Mouse (Mus musculus): Measurements from ENCODE around the gene Adamtsl3.

Adamtsl3 gene

DNA sequence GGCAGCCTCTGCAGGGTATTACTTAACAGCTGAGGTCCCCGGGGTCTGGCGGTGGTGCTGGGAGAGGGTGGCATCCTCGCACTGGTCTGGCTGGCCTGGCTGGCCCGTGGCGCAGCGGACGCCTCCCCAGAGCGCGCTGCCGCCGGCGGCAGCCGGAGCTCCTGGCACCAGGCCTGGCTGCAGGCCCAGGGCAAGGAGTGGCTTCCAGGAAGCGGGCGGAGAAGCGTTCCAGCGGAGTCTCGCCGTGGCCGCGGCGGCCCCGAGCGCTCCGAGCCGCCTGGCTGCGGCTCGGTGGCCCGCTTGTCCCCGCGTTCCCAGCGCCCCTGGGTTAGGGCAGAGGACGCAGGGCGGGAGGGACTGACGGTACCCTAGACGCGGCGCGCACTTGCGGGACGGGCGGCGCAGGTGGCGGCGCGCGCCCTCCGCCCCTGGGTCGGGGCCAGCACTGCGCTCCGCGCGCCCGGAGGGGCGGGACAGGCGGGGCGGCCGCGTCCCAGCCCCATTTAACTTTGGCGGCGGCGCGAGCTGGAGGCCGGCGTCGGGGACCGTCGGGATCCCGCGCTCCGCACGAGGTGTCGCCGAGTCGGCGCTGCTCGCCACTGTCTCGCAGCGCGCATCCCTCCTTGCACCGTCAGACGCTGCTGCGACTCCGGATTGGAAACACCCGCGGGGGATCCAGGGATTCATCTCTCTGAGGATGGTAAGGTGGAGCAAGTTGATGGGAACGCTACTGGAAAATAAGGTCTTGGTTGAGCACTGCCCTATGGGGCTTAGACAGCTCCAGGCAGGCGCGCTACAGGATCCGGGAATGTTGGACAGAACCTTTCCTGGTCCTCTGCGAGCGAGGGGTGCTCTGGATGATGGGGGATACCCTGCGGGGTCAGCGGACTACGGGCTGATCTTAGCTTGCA, at the start of gene Adamtsl3:
Gene Adamtsl3 (plus strand): TSS at position 484 of the 911 bp plus-strand sequence.
- DNase-seq = peak; percentile 57 to 76

DNA sequence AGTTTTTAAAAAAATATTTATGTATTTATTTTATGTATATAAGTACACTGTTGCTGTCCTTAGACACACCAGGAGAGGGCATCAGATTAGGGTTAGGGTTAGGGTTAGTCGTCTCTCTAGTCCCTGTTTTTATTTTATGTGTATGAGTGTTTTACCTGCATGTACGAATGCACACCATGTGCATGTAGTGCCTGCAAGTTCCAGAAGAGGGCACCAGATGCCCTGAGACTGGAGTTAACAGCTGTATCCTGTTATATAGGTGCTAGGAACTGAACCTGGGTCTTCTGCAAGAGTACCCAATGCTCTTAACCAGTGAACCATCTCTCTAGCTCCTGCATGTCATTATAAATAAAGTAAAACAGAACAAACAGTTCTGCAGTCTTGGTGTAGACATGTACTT, 48.3 kb upstream of the Adamtsl3 start:
- DNase-seq = no peak

DNA sequence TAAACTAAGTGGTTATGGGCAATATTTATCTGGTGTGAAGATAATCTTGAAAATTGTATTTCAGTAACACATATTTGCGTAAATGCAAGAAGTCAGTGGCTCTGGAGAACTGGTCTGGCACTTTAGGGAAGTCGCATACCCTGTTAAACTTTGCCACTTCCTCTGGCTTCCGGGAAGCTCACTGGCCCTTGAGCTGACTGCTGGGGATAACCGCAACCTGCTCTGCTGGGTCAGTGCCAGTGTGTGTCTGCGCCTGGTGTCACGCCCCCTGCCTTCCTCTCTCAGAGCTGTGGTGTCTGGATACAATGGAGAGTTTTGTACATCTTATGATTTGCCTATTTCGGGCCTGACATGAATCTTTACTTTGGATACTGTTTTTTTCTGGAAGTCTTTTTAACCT, 42.1 kb upstream of the Adamtsl3 start:
- peak in 1 of 2 experiments; percentile 61 for DNase-seq

DNA sequence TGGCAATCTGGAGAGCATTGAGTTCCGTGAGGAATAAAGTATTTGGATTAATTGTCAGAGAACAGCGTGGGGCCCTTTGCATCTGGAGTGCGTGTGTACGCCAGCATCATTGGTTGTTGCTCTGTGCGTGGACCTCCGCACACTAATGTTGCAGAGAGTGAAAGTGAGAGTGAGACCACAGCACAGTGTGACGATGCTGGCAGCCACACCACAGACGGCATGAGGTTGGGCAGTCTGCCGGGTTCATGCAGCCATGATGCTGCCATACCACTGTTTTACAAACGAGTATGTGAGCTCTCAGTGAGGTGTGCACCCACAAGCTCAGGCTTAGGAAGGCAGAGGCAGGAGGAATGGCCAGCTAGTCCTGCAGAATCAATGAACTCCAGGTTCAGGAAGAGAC, 41.4 kb upstream of the Adamtsl3 start:
- peak; percentile 37 to 49 for DNase-seq

DNA sequence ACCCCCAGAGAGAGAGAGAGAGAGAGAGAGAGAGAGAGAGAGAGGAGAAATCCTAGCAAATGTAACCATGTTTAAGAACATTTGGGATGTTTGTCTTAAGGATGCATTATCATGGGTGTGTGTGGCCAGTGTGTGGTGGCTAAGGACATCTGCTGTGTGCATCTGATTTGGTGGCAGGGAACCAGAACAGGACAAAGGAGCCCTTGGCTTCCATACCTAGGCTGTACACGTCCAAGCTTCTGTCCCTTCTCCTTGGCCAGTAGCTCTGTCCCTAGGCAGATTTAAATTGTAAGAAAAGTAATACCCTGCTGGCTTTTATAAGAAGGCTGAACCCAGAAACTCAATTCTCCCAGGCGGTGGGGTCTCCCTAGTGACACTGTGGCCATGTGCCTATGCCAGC, 40.9 kb upstream of the Adamtsl3 start:
- no peak for DNase-seq

DNA sequence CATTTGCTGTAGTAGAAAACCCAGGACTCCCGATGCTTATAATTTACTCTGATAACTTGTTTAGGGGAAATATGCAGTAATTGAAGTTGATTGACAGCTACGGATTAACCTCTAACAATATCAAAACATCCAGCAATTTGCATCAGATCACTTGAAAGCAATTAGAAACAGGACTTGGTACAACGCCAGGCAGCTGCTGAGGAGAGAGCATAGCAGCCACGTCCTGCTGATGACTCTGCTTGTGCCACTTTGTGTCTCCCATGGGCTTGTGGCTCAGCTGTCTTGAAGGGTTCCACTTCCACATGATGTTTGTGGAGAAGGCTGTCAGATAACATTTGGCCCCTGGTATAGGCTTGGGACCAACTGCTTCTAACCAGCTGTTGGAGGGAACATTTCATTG, 27.1 kb upstream of the Adamtsl3 start:
- DNase-seq = no peak

DNA sequence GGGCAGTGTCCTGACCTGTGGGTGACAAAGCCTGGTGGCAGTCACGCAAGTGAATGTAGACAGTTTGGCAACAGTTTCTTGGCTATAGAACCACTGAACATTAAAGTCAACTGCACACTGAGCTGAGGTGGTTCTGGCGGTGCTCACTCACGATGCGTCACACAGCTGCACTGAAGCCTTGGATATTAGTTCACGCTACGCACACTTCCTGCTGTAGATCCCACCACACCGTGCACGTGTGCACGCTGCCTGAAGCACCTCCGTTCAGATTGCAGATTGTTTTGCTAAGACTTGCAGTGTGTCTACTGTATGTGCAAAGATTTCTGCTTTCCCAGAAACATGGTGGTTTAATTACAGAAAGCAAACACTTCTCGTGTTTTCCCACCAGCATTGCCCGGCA, 17.0 kb upstream of the Adamtsl3 start:
- no peak for DNase-seq

DNA sequence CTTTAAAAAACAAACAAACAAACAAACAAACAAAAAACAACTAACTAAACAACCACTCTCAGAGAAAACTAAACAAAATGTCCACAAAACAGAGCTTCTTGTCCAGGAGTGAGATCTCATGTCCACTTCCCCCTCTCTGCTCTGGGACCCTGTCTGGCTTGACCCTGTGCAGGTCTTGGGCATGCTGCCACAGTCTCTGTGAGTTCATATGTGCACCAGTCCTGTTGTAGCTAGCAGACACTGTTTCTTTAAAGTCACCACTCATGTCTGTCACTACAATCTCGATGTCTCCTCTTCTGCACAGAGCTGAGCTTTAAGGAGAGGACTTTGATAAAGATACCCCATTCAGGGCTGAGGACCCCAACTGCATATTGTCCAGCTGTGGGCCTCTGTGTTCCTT, 8.9 kb upstream of the Adamtsl3 start:
- DNase-seq = no peak

DNA sequence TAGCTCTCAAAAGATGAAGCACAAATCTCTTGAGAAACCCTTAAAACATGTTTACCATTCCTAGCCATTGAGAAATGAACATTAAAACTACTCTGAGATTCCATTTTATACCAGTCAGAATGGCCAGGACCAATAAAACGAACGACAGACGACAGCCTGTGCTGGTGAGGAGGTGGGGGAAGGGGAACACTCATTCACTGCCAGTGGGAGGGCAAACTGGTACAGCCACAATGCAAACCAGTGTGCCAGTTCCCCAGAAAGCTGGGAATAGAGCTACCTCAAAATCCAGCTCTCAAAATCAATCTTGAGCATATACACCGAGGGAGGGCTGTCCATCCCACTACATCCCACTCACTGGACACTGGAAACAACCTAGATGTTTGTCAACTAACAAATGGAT, 8.3 kb upstream of the Adamtsl3 start:
- DNase-seq = no peak

DNA sequence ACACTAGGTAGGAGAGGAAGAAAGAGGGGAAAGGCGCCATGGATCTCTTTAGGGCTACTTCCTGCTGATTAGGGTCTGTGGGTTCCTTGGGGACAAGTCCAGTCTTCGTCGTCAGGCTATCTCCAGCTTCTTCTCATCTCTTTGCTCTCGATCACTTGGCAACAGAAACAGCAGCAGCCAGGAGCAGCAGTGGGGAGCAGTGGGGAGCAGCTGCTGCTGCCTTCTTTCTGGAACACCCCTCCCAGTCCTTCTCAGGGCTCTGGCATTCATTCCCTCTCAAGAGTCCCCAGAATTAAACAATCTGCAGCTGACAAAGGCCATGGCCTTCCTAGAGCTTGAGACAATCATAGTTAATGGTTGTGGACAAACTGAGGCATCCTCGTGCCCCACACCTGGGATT, 7.6 kb upstream of the Adamtsl3 start:
- DNase-seq = no peak

DNA sequence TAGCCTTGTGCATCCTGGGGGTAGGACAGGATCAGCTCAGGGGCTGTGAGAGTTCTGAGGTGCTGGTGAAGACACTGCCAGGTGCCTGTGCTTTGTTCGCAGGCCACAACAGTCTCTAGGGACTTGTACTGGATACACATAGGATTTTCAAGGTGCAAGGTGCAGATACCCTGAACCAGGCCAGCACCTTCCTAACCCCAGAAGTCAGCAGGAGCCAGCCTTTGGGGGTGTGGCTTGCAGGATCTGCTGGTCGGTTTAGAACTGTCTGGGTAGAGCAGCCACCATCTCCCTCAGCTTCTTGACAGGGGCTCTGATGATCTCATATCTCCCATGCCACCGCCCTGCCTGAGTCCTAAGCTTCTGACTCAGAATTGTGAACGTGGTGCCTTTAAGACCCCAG, 5.7 kb upstream of the Adamtsl3 start:
- no peak for DNase-seq

DNA sequence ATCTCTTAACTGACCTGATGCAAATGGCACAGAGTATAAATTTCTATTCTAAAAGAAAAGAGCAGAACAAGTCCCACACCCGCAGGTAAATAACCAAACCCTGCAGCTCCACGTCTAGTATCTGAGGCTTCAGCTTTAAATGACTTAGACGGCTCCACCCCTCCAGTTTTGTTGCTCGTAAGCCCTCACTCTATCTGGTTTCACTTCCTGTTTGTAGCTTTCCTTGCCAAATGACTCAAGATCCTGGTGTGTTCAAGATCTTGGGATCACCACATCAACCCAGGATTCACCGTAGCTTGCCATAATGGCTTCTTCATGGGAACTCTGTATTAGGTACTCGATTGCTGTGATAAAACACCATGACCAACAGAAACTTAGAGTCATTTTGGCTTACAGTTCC, 4.6 kb upstream of the Adamtsl3 start:
- DNase-seq = no peak

DNA sequence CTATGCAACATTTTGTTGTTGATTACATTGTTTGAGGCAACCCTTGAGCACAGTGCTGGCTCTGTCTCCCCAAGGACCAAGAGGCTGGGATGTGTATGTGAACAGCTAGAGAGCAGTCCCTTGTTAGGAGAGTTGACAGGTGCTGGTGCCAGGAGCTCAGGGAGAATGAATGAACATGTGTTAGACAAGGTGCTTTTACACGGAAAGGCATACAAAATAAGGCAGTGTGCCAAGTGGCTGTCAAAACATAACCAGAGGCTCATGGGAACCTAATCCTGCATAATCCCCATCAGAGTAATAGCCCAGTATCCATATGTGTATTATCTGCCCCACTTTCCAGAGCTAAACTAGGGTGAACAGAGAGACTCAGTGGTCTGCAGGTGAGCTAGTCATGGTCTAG, 1.5 kb upstream of the Adamtsl3 start:
- no peak for DNase-seq

DNA sequence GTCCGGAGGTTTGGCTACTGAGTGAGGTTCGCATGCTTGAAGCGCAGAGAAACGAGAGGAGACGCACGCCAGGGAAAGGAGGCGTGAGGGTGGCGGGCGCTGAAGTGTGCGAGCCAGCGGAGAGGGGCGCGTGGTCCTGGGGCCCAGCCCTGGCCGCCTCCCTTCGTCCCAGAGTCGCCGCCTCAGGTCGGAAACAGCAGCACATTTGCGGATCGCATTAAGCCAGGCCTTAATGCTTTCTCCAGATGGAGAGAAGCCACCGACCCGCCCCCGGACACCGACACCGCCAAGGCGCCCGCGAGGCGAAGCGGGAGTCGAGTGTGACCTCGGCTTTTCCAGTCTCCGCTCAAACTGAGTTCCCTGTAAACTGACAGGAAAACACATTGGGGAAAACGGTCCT, 638 bp downstream of the Adamtsl3 start:
- DNase-seq = peak; percentile 16 to 25

DNA sequence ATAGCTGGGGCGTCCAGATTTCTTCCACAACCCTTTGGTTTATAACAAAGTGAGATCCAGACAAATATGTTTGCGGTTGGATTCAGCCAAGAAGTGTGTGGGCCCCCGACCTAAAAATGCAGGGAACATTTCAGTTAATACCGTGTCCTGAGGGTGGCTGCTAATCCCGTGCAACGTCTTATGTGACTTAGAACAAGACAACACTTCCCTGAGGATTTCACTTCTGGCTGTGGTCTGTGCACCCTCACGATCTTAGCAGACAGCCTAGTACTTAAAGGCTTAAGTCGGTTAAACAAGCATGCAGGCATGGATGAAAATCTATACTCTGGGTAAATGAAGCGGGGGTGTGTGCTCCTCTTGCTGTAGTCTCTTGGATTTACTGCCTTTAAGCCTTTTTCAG, 2.6 kb downstream of the Adamtsl3 start:
- DNase-seq = no peak

DNA sequence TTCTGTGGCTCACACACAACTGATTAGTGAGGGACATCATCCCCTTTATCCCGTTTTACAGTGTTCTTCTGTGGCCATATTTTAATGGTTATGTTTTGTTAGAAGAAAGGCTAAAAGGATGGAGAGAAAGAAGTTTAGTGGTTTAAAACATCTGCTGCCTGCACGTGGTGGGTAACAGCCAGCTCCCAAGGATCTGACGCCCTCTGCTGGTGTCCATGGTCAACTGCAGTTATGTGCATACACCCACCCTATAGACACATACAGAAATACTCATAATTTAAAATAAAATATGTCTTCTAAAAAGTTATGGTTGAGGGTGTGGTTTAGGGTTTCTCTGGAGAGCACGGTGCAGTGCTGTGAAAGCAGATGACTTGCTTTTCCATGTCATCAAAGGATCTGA, 3.0 kb downstream of the Adamtsl3 start:
- DNase-seq = no peak

DNA sequence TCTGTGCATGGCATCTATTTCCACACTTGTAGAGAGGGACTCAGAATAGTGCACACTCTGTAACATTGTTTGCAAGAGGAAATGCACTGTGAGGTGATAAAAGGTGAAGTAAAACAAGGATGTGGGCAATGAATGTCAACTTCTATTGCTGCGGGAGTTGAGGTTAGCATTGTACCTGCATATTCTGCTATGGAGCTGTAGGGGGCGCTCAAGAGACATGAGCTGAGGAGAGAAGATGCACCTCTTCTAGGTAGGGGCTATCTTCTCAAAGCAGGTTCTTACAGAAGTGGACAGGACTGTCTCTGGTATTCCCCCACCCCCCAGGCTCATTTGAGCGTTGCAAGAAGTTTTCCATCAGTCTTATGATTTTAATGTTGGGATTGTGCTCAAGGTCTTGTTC, 3.7 kb downstream of the Adamtsl3 start:
- DNase-seq = peak in 1 of 2 experiments; percentile 16

DNA sequence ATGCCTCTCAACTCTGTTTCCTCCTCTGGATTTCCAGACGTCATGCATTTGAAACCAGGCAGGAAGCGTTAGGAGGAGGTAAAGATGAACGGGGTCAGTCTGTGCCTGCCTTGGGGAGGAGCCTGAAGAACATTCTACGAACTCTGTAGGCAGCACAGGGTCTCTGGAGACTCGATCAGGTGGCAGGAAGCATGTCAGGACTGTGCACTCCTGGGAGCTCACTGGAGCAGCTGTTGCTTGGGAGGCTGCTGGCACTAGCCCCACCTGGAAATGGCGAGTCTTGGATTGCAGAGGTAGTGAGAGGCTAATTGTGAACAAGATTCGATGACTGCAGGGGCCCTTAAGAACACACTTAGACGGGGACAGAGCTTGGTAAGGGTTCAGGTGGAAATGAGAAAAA, 6.0 kb downstream of the Adamtsl3 start:
- no peak for DNase-seq

DNA sequence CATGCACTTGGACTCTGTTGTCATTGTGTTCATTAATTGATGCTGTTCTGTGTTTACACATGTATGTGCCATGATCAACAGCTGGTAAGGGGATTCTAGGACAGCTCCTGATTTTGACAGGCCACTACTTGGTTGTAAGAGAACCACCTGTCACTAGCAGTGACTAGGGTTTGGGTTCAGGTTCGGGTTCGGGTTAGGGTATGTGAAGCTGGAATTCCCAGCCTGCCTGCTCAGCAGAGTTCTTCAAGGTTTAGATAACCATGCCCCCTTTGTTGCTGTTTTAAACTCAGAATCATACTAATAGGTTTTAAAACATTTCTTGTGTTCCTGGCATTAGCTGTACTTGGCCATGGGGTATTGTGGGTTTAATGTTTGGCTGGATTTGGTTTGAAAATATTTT, 11.2 kb downstream of the Adamtsl3 start:
- no peak for DNase-seq

DNA sequence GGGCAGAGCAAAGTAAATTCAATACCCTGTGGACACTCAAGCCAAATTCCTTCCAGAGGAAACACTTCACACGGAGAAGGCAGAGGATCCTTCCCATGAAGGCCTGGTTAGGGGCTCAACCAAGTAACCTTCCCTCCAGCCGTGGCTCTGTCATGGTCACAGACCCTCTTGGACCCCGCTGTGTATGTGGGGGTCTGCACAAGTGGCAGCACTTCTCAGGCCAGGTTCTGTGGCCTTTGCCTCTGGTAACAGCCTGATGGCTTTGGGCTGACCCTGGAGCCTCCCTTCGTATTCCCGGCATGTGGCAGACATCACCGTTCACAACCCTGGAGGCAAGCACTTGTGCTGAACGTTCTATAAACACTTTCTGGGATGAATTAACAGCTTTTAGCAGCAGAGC, 14.3 kb downstream of the Adamtsl3 start:
- no peak for DNase-seq

DNA sequence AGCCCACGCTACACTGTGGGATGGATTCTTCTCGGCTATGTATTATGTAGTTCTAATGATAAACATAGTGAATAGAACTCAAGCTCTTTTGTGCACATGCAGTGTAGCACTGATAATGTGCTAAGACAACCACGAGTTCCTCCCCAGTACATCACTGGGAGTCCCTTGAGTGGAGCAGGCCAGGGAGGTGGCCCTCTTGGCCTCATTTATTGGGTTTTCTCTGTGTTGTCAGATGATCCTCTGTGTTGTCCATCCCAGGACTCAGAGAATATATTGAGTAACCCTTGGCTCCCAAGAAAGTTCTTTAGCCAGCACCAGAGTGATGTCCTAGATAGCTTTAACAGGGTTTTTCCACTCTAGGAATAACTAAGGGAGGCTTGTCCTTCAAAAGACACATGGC, 14.9 kb downstream of the Adamtsl3 start:
- DNase-seq = no peak

DNA sequence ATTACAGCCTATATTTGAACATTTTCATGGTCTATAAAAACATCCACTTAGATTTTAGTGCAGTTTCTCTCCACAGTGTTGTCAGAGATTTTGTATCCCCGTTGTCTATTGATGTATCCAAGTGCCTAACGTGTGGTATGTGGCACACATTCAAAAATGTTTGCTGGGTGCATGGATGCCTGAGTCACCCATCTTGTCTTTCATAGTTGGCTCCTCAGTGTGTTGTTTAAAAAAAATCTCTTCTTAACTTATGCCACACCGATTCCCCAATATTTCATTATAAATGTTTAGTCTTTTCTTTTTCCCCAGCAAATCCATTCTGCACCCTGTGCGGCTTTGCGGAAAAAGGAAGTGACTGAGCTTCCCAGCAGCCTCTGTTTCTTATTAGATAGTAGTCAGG, 23.7 kb downstream of the Adamtsl3 start:
- no peak for DNase-seq

DNA sequence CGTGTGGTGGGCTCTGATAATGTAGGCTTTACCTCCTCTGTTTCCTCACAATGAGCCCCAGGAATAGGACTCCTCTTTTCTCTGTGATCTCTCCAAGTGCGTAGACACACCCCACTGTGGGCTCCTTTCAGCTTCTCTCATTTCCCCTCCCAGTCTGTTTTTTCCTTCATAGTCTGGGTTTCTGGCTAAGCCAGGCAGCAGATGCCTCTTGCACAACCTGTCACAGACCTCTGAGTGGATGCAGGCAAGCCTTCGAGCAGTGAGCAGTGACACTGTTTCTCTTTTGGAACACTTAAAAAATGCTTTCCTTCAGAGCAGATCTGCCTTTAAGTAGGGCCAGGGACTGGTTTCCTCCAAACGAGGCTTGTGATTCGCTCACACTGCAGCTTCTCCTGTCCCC, 24.2 kb downstream of the Adamtsl3 start:
- DNase-seq = no peak

DNA sequence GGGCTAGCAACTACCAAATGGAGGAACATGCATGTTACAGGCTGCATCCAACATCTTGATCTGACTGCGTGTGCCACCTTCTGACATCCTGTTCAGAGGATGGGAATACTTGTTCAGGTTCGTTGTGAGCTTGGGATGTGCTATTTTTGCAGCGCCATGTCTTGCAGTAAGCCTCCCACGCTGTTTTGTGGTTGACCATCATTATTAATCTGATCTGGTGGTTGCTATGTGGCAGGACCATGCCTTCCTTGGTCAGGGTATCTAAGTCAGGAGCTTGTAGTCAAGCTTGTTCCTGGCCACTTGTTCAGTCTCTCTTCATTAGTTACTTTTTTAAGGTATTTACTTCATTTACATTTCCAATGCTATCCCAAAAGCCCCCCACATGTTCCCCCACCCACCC, 24.7 kb downstream of the Adamtsl3 start:
- no peak for DNase-seq

DNA sequence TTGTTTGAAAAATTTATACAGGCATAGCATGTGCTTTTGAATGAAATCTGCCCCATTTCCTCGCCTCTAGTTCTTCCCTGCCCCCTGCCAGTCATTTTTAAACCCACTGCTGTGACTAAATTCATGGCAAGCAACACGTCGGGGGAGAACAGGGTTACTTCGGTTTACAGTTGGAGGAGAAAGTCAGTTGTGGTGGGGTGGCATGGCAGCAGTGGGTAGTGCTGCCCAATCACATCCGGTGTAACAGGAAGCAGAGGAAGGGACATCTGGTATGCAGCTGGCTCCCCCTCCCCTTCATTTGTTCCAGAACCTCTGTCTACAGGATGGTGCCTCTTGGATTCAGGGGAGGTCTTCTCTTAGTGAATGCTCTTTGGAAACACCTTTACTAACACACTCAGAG, 25.6 kb downstream of the Adamtsl3 start:
- DNase-seq = no peak
